Mouse (Mus musculus) G1E (cell line): ENCODE measurements around the gene Hdac4. TPM values are rescaled to one million over a fixed set of nuclear protein-coding genes. Genes with fewer than 3 reads are reported as not detected.

Source experiments
- ATAC-seq: 2 replicates; pipeline ENCODE4 v1.8.0; 2016; ENCODE audit warnings: mild to moderate bottlenecking; ENCODE audit not compliant: insufficient number of reproducible peaks, poor library complexity, low FRiP score, severe bottlenecking; ENCODE audit errors: extremely low read depth
- DNase-seq: peaks from one replicate; pipeline ENCODE4 v3.0.0; 2012; ENCODE audit warnings: low spot score
- H3K27me3 ChIP-seq: 2 replicates; pipeline ENCODE4 v1.6.1; 2012; ENCODE audit warnings: mild to moderate bottlenecking, low read length, inconsistent platforms; ENCODE audit not compliant: insufficient read depth
- H3K36me3 ChIP-seq: replicated peaks from 2 replicates; pipeline ENCODE3; 2012; ENCODE audit warnings: mild to moderate bottlenecking, inconsistent platforms
- H3K4me1 ChIP-seq: 2 replicates; pipeline ENCODE4 v1.6.1; 2012; ENCODE audit warnings: low read depth, low read length, inconsistent platforms, mixed read lengths; ENCODE audit not compliant: insufficient read depth
- H3K4me3 ChIP-seq: 2 replicates; pipeline ENCODE4 v1.5.1; 2012; ENCODE audit warnings: low read depth, mild to moderate bottlenecking, inconsistent platforms, low read length, moderate library complexity, mixed read lengths
- H3K9me3 ChIP-seq: replicated peaks from 2 replicates; pipeline ENCODE4 v1.6.1; 2012; ENCODE audit warnings: inconsistent platforms
- CTCF ChIP-seq: IDR thresholded peaks from 2 replicates; pipeline ENCODE4 v1.5.1; 2012; ENCODE audit warnings: low read depth, low read length, inconsistent platforms, mixed read lengths
- GATA1 ChIP-seq: IDR thresholded peaks from 2 replicates; pipeline ENCODE4 v1.6.1; 2012; ENCODE audit warnings: borderline replicate concordance, low read length, inconsistent platforms, mixed read lengths
- GATA2 ChIP-seq: IDR thresholded peaks from 2 replicates; pipeline ENCODE4 v1.6.1; 2012; ENCODE audit warnings: low read depth, low read length, inconsistent platforms, borderline replicate concordance
- POLR2AphosphoS5 ChIP-seq: IDR thresholded peaks from 2 replicates; pipeline ENCODE4 v1.6.1; 2012; ENCODE audit warnings: low read depth, low read length, inconsistent platforms; ENCODE audit not compliant: insufficient replicate concordance
- TAL1 ChIP-seq: conservative IDR thresholded peaks from 2 replicates; pipeline ENCODE4 v1.6.1; 2012; ENCODE audit warnings: low read depth, low read length, inconsistent platforms, mixed read lengths
- polyA plus RNA-seq: library from polyadenylated mRNA; stranded (reverse); fragments of >175 nt; gene quantifications from 2 replicates; pipeline ENCODE4 v1.2.3, GENCODE M21; 2012
- total RNA-seq, 2 experiments: library from RNA; stranded (forward) in 1 of 2; stranded (reverse) in 1 of 2; fragments of 200-1000 nt in 1 of 2; fragments of >200 nt in 1 of 2; fragmentation: Nextera tagmentation in 1 of 2; gene quantifications; 2 replicates each; pipeline ENCODE4 v1.2.3; 2014 to 2017

Gene Hdac4
- total and polyA plus RNA-seq, 3 experiments: 15.0 to 27.2 (median 19.7) TPM

GRCm38 (mm10) chr1:91981381-91981780 lies 214.1 kb downstream of the Hdac4 start:
- H3K4me3 ChIP-seq: no peak overlapping the region
- no peaks in the 10 kb centered on the region for H3K9me3 ChIP-seq
- no peak for TF ChIP-seq POLR2AphosphoS5
- TF ChIP-seq GATA1: no peak
- TF ChIP-seq GATA2: no peak
- no peak for TF ChIP-seq TAL1
- no peak for TF ChIP-seq CTCF
- peaks cover 97% of the 10 kb centered on the region for H3K36me3 ChIP-seq
- ATAC-seq: no peak
- no peaks in the 10 kb centered on the region for H3K27me3 ChIP-seq
- H3K4me1 ChIP-seq: no peaks in the 10 kb centered on the region
- DNase-seq: no peak

- DNase-seq (no peak), ATAC-seq (no peak)
- Histone ChIP-seq H3K27me3 (no peaks in the 10 kb centered on the region), H3K36me3 (peaks cover 99% of the 10 kb centered on the region), H3K9me3 (no peaks in the 10 kb centered on the region), H3K4me1 (no peaks in the 10 kb centered on the region), H3K4me3 (no peak overlapping the region)
- TF ChIP-seq GATA2: no peak
- TF ChIP-seq POLR2AphosphoS5: no peak
- no peak for TF ChIP-seq CTCF
- TF ChIP-seq TAL1: no peak
- no peak for TF ChIP-seq GATA1
Measured at GRCm38 (mm10) chr1:91978443-91978842, 217.1 kb downstream of the Hdac4 start.

- Histone ChIP-seq H3K4me1 (no peaks in the 10 kb centered on the region), H3K27me3 (no peaks in the 10 kb centered on the region), H3K9me3 (no peaks in the 10 kb centered on the region), H3K36me3 (peaks cover 98% of the 10 kb centered on the region), H3K4me3 (no peak overlapping the region)
- ATAC-seq: no peak
- TF ChIP-seq GATA2 (no peak), POLR2AphosphoS5 (no peak), GATA1 (no peak), TAL1 (no peak), CTCF (no peak)
- DNase-seq: no peak
Measured at GRCm38 (mm10) chr1:91968710-91969379, 226.7 kb downstream of the Hdac4 start.

- DNase-seq: no peak
- TF ChIP-seq GATA2: no peak
- TF ChIP-seq TAL1: no peak
- TF ChIP-seq CTCF: no peak
- H3K36me3 ChIP-seq: peaks cover 97% of the 10 kb centered on the region
Measured at GRCm38 (mm10) chr1:91967041-91967440, 228.5 kb downstream of the Hdac4 start.

GRCm38 (mm10) chr1:91964486-91965335 lies 230.8 kb downstream of the Hdac4 start:
- ATAC-seq: no peak
- TF ChIP-seq GATA1 (no peak), POLR2AphosphoS5 (no peak), GATA2 (no peak), CTCF (no peak), TAL1 (no peak)
- no peaks in the 10 kb centered on the region for H3K4me1 ChIP-seq
- no peak for DNase-seq
- no peaks in the 10 kb centered on the region for H3K27me3 ChIP-seq
- H3K4me3 ChIP-seq: no peak overlapping the region
- no peaks in the 10 kb centered on the region for H3K9me3 ChIP-seq
- peaks cover 99% of the 10 kb centered on the region for H3K36me3 ChIP-seq

More at GRCm38 (mm10) chr1:91967041-91967440, 228.5 kb downstream of the Hdac4 start:
- Histone ChIP-seq H3K4me1 (no peaks in the 10 kb centered on the region), H3K9me3 (no peaks in the 10 kb centered on the region), H3K4me3 (no peak overlapping the region), H3K27me3 (no peaks in the 10 kb centered on the region)
- no peak for ATAC-seq

GRCm38 (mm10) chr1:91962256-91962655 lies 233.2 kb downstream of the Hdac4 start:
- TF ChIP-seq CTCF: peak; percentile 48; the same call in 1 of the 2 replicates
- TF ChIP-seq TAL1: no peak
- H3K27me3 ChIP-seq: no peaks in the 10 kb centered on the region
- H3K4me3 ChIP-seq: no peak overlapping the region
- ATAC-seq (peak; percentile 61; the same call in 1 of the 2 replicates), DNase-seq (peak; percentile 53)
- no peaks in the 10 kb centered on the region for H3K4me1 ChIP-seq
- no peaks in the 10 kb centered on the region for H3K9me3 ChIP-seq
- peaks cover 100% of the 10 kb centered on the region for H3K36me3 ChIP-seq
